Mouse (Mus musculus) frontal cortex, postnatal 25 days (tissue): ENCODE data around the gene Nat8f5.
A peak's percentile ranks its signal among the peaks of the same experiment; 100 is the strongest.
"Not testable (repeated sequence)": the region's sequence is repeated elsewhere in the genome, so short reads cannot be mapped to it uniquely, and the experiment has no call there.

Experiments
- DNase-seq, 2 experiments: peaks; one replicate each; pipeline ENCODE4 v3.0.0; 2022; ENCODE audit warnings: low spot score in 2 of 2

Gene Nat8f5

GRCm38 (mm10) chr6:85820837-85821236 is at the start of gene Nat8f5, which contains the start of gene Nat8f6:
Gene Nat8f5 (minus strand): TSS chr6:85820972.
Gene Nat8f6 (minus strand): TSS chr6:85820954.
- no peak for DNase-seq

DNA sequence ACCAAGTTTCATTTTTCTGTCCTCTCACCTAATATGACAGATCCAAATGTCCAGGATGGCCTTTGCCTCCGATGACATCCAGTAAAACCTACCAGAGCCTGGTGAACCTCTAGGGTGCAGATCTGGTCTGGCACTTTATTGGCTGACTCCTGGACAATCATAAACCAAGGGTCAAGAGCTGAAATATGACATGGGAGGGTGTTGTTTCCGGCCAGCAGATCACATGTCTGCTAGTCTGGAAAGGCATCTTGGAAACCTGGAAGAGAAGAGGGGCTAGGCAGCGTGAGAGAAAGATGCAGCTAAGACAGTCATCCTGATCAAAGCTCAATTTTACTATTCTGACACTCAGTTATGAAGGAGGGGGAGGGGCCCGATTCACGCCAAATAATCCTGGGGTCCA is 48.2 kb upstream of the Nat8f5 start, which contains the start of gene Nat8f2:
Gene Nat8f2, minus strand, starts transcription at position 153 of the 400 bp plus-strand sequence.
- DNase-seq = not testable (repeated sequence)

DNA sequence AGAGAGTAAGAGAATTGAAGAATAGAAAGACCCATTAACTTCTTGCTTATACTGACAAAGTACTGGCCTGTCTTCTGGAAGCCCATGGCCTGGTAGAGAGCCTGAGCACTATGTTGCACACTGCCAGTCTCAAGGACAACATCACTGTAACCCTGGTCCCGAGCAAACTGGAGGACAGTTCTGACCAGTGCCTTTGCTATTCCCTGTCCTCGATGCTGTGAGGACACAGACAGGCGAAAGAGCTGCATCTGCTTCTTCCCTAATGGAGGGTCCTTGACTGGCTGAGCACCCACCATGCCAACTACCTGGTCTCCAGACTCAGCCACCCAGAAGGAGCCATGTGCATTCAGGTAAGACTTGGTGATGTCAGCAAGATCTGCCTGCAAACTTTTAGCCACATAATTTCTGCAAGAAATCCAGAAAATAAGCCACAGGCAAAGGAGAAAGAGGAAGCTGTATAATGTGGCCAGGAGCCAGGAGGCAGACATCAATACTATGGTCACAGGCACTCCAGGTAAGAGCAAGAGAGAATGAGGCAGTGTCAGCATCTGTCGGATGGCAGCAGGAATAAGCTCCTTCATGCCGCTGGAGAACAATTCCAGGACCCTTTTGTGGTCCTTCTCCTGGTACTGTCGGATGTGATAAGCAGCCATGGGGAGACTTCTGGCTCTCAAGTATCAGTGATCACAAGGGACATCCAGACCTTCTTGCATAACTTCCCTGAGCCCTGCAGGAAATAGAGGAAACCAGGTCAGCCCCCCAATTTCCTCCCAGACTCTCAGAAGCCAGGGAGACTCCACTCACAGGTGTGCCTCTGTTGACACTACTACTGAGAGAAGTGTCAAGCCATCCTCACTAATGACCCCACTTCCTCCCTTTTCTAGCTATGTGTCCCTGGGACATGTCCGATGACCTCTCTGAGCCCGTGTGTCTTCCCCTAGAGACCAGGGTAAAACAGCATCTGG is 47.2 kb upstream of the Nat8f5 start:
- DNase-seq = no peak

GRCm38 (mm10) chr6:85866995-85867394 is 46.2 kb upstream of the Nat8f5 start:
- DNase-seq = not testable (repeated sequence)

GRCm38 (mm10) chr6:85866166-85866565 is 45.4 kb upstream of the Nat8f5 start:
- not testable (repeated sequence) for DNase-seq

DNA sequence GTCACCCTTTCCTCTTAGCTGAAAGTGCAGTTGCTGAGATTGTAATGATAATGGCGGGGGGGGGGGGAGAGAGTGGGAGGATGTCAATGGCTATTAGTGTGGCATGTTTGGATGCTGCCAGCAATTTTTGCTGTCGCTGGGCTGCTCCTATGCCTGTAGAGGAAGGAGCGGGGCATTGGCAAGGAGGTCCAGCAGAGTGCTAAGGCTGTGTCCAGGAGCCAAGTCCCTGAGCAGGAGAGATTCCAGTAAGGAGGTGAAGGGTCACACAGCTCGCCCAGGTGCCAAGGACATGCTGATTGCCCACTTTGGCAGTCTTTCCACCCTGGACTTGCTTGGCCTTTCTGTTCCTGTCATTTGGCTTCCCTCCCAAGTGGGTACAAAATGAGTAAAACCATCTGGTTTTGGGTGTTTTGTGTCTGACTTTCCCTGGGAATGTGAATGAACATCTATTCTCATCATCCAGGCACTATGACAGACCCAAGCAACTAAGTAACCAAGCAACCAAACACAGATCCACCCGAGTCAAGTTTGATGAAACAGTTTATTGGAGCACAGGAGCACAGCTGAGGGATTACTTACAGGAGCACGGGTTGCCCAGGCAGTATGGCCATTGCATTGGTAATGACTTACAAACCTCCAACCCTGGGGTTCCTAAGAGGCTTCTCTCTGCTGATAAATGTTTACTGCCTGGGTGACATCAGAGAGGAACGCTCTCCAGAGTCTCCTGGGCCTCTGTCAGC is 44.3 kb upstream of the Nat8f5 start:
- peak in 1 of 2 experiments; percentile 12 for DNase-seq

- DNase-seq = no peak
Observed at GRCm38 (mm10) chr6:85863840-85864239, 43.1 kb upstream of the Nat8f5 start.

GRCm38 (mm10) chr6:85863136-85863535 is 42.4 kb upstream of the Nat8f5 start:
- DNase-seq = no peak

DNA sequence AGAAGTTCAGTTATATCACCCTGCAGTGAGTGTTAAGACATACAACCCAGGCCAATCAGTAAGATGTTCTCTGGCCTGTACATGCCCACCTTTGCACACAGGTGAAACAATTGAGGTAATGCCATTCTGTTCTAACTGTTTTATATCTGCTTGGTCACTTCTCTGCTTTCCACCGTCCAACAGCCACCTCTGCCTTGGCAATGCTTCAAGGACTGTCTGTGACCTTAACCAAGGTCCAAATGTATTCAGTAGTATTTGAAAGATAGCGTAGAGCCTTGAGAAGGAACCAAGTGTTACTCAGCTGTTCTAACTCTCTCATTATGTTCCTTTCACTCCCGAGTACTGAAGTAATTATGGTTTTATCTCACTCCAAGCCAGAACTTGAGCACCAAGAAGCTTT is 41.8 kb upstream of the Nat8f5 start:
- no peak for DNase-seq

DNA sequence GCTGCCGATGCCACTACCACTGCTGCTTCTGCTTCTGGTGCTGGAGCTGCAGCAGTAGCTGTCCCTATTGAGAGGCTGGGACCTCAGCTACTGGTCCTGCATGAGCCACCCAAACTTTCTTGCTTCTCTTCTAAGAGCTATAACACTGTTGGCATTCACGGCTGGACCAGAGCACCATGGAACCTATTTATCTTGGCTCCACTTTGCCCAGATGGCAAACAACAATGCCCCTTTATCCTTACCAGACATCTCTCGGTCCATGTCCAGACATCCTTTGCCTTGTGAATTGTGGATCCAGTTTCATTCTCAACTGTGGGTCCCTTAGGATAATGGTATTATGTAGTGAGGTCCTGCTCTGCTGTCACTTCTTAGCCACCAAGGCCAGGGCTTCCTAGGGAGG is 40.5 kb upstream of the Nat8f5 start:
- no peak for DNase-seq

GRCm38 (mm10) chr6:85856194-85856678 is 35.5 kb upstream of the Nat8f5 start:
- peak; percentile 31 to 41 for DNase-seq

DNA sequence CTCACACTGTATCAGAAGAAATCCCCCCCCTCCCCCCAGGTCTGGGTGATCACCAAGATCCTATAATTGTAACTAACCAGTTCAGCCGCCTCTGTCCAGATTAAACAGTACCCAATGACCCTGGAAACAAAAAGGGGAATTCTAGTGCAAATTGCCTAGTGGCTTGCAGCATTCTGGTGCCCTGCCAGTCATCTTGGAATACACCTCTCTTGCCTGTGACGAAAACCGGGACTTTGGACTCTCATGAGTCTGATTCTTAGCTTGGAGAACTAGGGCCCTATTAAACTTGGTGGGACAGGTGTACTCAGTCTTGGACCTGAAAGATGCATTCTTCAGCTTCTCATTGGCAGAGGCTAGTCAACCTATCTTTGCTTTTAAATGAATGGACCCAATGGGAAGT is 32.7 kb upstream of the Nat8f5 start:
- no peak for DNase-seq

- DNase-seq = no peak
Observed at GRCm38 (mm10) chr6:85851062-85851773, 30.4 kb upstream of the Nat8f5 start.

DNA sequence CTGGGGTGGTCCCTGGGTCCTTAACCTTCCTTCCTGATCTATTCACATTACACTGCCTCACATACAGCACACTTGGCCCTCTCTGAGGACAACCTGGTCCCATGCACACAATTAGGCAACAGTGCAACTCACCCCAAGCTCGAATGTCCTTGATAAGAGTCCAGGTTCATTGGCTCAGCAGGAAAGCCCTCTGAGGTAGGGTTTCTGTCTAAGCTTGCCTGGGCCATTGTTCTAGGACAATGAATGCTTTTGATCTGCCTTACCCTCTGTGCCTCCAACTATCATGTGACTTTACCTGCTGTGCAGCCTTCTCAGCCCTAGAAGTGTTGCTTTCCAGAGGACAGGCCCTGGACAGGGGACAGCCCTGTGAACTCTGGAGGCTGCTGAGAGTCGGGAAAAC is 28.5 kb upstream of the Nat8f5 start:
- DNase-seq = no peak

DNA sequence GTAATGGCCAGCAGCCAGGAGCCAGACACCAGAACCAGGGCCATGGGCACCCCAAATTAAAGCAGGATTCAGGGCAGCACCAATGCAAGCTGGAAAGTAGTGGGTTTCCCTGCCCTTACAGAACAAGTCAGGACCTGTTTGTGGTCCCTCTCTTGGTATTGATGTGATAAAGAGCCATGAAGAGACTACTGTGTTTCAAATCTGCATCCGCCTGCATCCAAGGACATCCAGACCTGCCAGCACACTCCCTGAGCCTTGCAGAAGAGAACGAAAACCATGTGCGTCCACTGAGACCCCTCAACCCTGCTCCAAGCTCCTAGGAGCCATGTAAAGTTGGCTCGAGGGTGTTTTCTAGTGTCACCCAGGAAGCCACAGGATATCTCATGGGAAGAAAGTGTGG is 27.4 kb upstream of the Nat8f5 start:
- no peak for DNase-seq

- no peak for DNase-seq
Observed at GRCm38 (mm10) chr6:85846921-85847320, 26.1 kb upstream of the Nat8f5 start.

DNA sequence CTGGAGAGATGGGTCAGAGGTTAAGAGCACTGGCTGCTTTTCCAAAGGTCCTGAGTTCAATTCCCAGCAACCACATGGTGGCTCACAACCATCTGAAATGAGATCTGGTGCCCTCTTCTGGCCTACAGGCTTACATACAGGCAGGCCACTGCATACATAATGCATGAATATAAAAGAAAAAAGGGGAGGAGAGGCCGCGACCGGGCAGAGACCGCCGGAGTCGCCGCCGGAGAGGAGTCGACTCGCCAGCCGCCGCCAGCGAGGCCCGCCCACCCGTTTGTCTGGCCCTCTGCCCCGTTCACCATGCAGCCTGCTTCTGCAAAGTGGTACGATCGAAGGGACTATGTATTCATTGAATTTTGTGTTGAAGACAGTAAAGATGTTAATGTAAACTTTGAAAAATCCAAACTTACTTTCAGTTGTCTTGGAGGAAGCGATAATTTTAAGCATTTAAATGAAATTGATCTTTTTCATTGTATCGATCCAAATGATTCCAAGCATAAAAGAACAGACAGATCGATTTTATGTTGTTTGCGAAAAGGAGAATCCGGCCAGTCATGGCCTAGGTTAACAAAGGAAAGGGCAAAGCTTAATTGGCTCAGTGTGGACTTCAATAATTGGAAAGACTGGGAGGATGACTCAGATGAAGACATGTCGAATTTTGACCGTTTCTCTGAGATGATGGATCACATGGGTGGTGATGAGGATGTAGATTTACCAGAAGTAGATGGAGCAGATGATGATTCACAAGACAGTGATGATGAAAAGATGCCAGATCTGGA is 23.1 kb upstream of the Nat8f5 start:
- DNase-seq = not testable (repeated sequence)

GRCm38 (mm10) chr6:85839982-85840381 is 19.2 kb upstream of the Nat8f5 start:
- DNase-seq = no peak

DNA sequence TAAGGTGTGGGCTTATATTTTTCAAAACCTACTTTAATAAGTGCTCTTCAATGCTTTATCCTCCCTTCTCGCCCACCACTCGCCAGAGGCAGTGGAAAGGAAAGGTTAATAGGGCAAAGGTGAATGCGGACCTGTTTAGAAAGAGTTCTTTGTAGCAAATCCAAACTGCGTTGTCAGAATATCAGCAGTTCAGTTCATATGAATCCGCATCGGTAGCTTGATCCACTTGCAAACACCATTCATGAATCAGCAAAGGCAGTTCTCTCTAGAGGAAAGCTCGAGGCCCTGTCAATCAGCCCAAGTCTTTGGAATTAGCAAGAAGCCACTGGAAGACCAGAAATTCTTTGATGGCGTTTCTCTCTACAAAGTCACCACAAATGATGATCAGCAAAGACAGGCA is 17.9 kb upstream of the Nat8f5 start:
- no peak for DNase-seq

- peak in 1 of 2 experiments; percentile 9 for DNase-seq
Observed at GRCm38 (mm10) chr6:85837307-85837706, 16.5 kb upstream of the Nat8f5 start.

DNA sequence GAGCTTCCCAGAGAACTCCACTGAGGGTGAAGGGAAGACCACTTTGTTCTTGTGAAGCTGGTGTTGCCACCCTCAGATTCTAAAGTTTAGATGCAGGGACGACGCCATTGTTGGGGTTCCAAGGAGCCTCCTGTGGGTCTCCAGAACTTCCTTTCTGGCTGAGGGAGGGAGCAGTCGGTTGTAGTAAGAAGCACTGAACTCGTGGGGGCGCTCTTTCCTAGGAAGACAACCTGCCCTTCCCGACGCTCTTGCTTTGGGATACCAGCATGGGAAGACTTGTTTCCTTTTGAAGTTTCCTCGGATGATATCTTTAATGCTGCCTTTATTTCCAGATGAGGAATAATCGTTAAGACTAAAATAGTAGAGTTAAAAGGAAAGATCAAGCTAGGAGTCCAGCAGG is 16.1 kb upstream of the Nat8f5 start:
- DNase-seq = peak; percentile 31 to 36
